Mouse (Mus musculus) testis, adult 2 months (tissue): ENCODE measurements around the gene Chchd6. TPM values are rescaled to one million over a fixed set of nuclear protein-coding genes. Genes with fewer than 3 reads are reported as not detected.

Experiments used
- H3K27ac ChIP-seq: fragments of 200-500 bp; 2 replicates; pipeline ENCODE4 v1.5.1; 2012; ENCODE audit warnings: low read depth, low read length; ENCODE audit not compliant: control insufficient read depth, insufficient read depth
- H3K27me3 ChIP-seq: fragments of 200-500 bp; 2 replicates; pipeline ENCODE4 v1.6.1; 2012; ENCODE audit warnings: mild to moderate bottlenecking, low read length, moderate library complexity; ENCODE audit not compliant: control insufficient read depth, insufficient read depth
- H3K36me3 ChIP-seq: fragments of 200-500 bp; 2 replicates; pipeline ENCODE4 v1.6.1; 2012; ENCODE audit warnings: mild to moderate bottlenecking, low read length; ENCODE audit not compliant: control insufficient read depth, insufficient read depth
- H3K4me1 ChIP-seq: fragments of 200-500 bp; 2 replicates; pipeline ENCODE4 v1.6.1; 2012; ENCODE audit warnings: low read length; ENCODE audit not compliant: control insufficient read depth, insufficient read depth
- H3K4me3 ChIP-seq: fragments of 200-500 bp; 2 replicates; pipeline ENCODE4 v1.5.1; 2012; ENCODE audit warnings: low read depth, mild to moderate bottlenecking, low read length, moderate library complexity, mixed read lengths; ENCODE audit not compliant: control insufficient read depth
- CTCF ChIP-seq: fragments of 200-500 bp; IDR thresholded peaks from 2 replicates; pipeline ENCODE4 v1.5.1; 2012; ENCODE audit warnings: low read depth, mild to moderate bottlenecking, inconsistent platforms, low read length, moderate library complexity; ENCODE audit not compliant: control insufficient read depth, insufficient read depth, insufficient replicate concordance
- POLR2A ChIP-seq: fragments of 200-500 bp; IDR thresholded peaks from 2 replicates; pipeline ENCODE4 v1.6.1; 2012; ENCODE audit warnings: low read depth, mild to moderate bottlenecking, inconsistent platforms, low read length, moderate library complexity; ENCODE audit not compliant: control insufficient read depth
- polyA plus RNA-seq: library from polyadenylated mRNA; depleted of rRNA; stranded (reverse); fragments of >200 nt; gene quantifications from 2 replicates; pipeline ENCODE4 v1.2.3, GENCODE M21; 2012

Gene Chchd6
- polyA plus RNA-seq, 1 experiment, result 783 TPM

GRCm38 (mm10) chr6:89585696-89586095 is 9.8 kb downstream of the Chchd6 start:
- H3K4me1 ChIP-seq, result no peaks in the 10 kb centered on the region
- peak overlapping the region; percentile 36; the same call in 1 of the 2 replicates for H3K27ac ChIP-seq
- no peaks in the 10 kb centered on the region for H3K27me3 ChIP-seq
- H3K4me3 ChIP-seq, result no peak overlapping the region
- TF ChIP-seq POLR2A (no peak), CTCF (no peak)
- H3K36me3 ChIP-seq, result no peaks in the 10 kb centered on the region; the same call in none of the 2 replicates

- no peak overlapping the region for H3K27ac ChIP-seq
- no peaks in the 10 kb centered on the region for H3K27me3 ChIP-seq
- no peaks in the 10 kb centered on the region for H3K4me1 ChIP-seq
- no peaks in the 10 kb centered on the region; the same call in none of the 2 replicates for H3K36me3 ChIP-seq
- no peak for TF ChIP-seq POLR2A
- no peak for TF ChIP-seq CTCF
- H3K4me3 ChIP-seq, result no peak overlapping the region
Measured at GRCm38 (mm10) chr6:89584634-89585409, 10.6 kb downstream of the Chchd6 start.

GRCm38 (mm10) chr6:89583170-89583569 is 12.3 kb downstream of the Chchd6 start:
- Histone ChIP-seq H3K4me3 (no peak overlapping the region), H3K27me3 (no peaks in the 10 kb centered on the region), H3K36me3 (no peaks in the 10 kb centered on the region; the same call in none of the 2 replicates), H3K27ac (no peak overlapping the region), H3K4me1 (no peaks in the 10 kb centered on the region)
- no peak for TF ChIP-seq CTCF

- no peaks in the 10 kb centered on the region for H3K4me1 ChIP-seq
- H3K27ac ChIP-seq, result no peak overlapping the region
- TF ChIP-seq POLR2A (no peak), CTCF (no peak)
- H3K4me3 ChIP-seq, result no peak overlapping the region
- no peaks in the 10 kb centered on the region; the same call in 1 of the 2 replicates for H3K36me3 ChIP-seq
- H3K27me3 ChIP-seq, result no peaks in the 10 kb centered on the region
Measured at GRCm38 (mm10) chr6:89574641-89575040, 20.8 kb downstream of the Chchd6 start.

GRCm38 (mm10) chr6:89573768-89574167 is 21.7 kb downstream of the Chchd6 start:
- no peaks in the 10 kb centered on the region for H3K4me1 ChIP-seq
- H3K27me3 ChIP-seq, result no peaks in the 10 kb centered on the region
- no peak overlapping the region for H3K27ac ChIP-seq
- no peak for TF ChIP-seq CTCF
- TF ChIP-seq POLR2A, result no peak
- no peak overlapping the region for H3K4me3 ChIP-seq
- H3K36me3 ChIP-seq, result no peaks in the 10 kb centered on the region; the same call in 1 of the 2 replicates

- TF ChIP-seq CTCF (no peak), POLR2A (no peak)
- Histone ChIP-seq H3K27ac (no peak overlapping the region), H3K4me1 (no peaks in the 10 kb centered on the region), H3K4me3 (no peak overlapping the region), H3K36me3 (no peaks in the 10 kb centered on the region; the same call in 1 of the 2 replicates), H3K27me3 (no peaks in the 10 kb centered on the region)
Measured at GRCm38 (mm10) chr6:89572921-89573636, 22.4 kb downstream of the Chchd6 start.

GRCm38 (mm10) chr6:89569370-89569769 is 26.1 kb downstream of the Chchd6 start:
- no peaks in the 10 kb centered on the region for H3K27me3 ChIP-seq
- H3K4me3 ChIP-seq, result no peak overlapping the region
- no peak for TF ChIP-seq POLR2A
- no peak for TF ChIP-seq CTCF
- no peak overlapping the region for H3K27ac ChIP-seq
- H3K36me3 ChIP-seq, result peaks cover 3% of the 10 kb centered on the region
- H3K4me1 ChIP-seq, result no peaks in the 10 kb centered on the region
